Mouse (Mus musculus) embryonic fibroblast, embryonic 13.5 days (primary cell): ENCODE data around the gene Spg7.

Experiments used
- CTCF ChIP-seq: IDR thresholded peaks from 2 replicates; pipeline ENCODE4 v1.5.1; 2011; ENCODE audit warnings: mild to moderate bottlenecking, control low read depth, low read length, moderate library complexity, borderline replicate concordance; ENCODE audit not compliant: insufficient read depth
- POLR2A ChIP-seq: IDR thresholded peaks from 2 replicates; pipeline ENCODE4 v1.6.1; 2011; ENCODE audit warnings: low read depth, mild to moderate bottlenecking, control low read depth, low read length, moderate library complexity

- TF ChIP-seq CTCF (no peak), POLR2A (no peak)
Observed at GRCm38 (mm10) chr8:123046706-123047105, 16.0 kb upstream of the Spg7 start.
